Mouse (Mus musculus) heart, postnatal 14 days (tissue): ENCODE measurements around the gene Hibadh. TPM values are rescaled to one million over a fixed set of nuclear protein-coding genes. Genes with fewer than 3 reads are reported as not detected.
"Not testable (repeated sequence)": the region's sequence is repeated elsewhere in the genome, so short reads cannot be mapped to it uniquely, and the experiment has no call there.

ENCODE experiments used
- DNase-seq, 2 experiments: peaks; one replicate each; pipeline ENCODE4 v3.0.0; 2021 to 2022
- intact Hi-C: fragments of 180-260 bp; cut with DNase I; formaldehyde crosslinking; loops from one replicate; pipeline ENCODE4 v1.15.1; 2025
- long read RNA-seq, 2 experiments: library from polyadenylated mRNA; stranded (forward); transcript quantifications; one replicate each; pipeline ENCODE4 v2.0.0; 2021
- total RNA-seq, 2 experiments: library from RNA; stranded (reverse); gene quantifications; 2 replicates each; pipeline ENCODE4 v1.2.3; 2021

The Hibadh gene
- 100 to 1,000 TPM; 188 to 192 TPM for total RNA-seq
- long read RNA-seq, experiment 1, transcript Hibadh-201 (8 exons, 1,825 nt), result major isoform, 404 of 425 reads
- long read RNA-seq, experiment 1, partial matches to known transcripts, result 11 of 425 reads
- long read RNA-seq, experiment 1, other reads (novel, unspliced or antisense), result 10 of 425 reads
- long read RNA-seq, experiment 2, transcript Hibadh-201 (8 exons, 1,825 nt), result major isoform, 282 of 298 reads
- long read RNA-seq, experiment 2, partial matches to known transcripts, result 4 of 298 reads
- long read RNA-seq, experiment 2, other reads (novel, unspliced or antisense), result 12 of 298 reads

DNA sequence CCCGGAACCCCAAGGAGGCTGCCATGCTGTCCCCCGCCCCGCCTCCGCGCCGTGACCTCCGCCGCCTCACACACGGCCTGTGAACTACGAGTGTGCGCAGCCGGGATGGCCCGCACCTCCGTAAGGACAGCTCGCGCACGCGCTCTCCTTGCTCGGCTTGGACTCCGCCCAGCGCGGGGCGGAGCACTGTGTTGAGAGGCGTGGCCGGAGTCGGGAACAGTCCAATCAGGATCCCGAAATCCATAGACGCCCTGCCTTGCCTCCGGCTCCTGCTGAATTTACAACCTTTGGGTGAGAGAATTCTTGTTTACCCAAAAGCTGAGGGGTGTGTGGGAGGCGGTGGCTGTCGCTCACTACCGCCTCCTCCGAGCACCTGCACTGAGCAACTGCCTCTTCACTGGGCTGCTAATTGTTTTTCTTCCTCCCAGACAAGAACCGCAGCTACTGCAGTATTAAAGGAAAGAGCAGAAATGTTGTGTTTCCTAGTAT, at the start of gene Hibadh:
Gene Hibadh (minus strand): TSS at position 166 of the 489 bp plus-strand sequence.
- peak; percentile 99 to 100 for DNase-seq
- intact Hi-C loops, result loop anchor here (2.0 kb wide), 1 partner anchor 73 kb away; the partner anchor contains the start of gene Tax1bp1

GRCm38 (mm10) chr6:52686901-52687500, 46.8 kb upstream of the Hibadh start:
- DNase-seq, result no peak
- intact Hi-C loops, result no loop called here

- intact Hi-C loops, result no loop called here
These were observed 42.4 kb upstream of the Hibadh start for GRCm38 (mm10) chr6:52682607-52683006.

DNA sequence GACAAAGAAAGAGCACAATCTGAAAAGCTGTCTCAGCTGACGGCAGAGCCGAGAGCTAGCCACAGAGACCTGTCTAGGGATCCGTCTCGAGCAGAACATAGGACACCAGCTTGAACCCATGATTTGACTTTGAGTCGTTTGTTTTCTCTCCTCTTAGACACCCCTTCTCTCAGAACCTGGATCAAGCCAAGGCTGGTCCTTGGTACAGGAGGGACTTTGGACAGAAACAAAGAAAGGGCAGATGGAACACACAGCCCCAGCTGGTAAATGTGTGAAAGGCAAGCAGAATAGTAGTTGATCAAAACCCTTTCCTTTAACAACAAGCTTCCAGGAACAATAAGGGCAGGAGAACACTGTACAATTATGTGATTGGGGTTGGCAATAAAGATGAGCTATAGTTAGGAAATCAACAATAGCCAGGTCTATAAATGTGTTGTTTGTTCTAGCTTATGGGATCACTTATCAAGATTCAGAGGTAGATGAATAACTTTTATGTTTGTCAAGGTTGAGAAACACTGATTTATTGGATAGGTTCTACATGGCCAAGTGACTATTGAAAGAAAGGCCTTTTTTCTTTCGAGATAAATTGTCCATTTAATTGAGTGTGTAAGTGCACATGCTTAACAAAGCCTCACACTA, 41.8 kb upstream of the Hibadh start:
- no peak for DNase-seq
- intact Hi-C loops, result no loop called here

More at GRCm38 (mm10) chr6:52682607-52683006, 42.4 kb upstream of the Hibadh start:
- DNase-seq, result no peak

- intact Hi-C loops, result no loop called here
- no peak for DNase-seq
These were observed 40.4 kb upstream of the Hibadh start for GRCm38 (mm10) chr6:52680458-52681032.

GRCm38 (mm10) chr6:52679565-52679964, 39.4 kb upstream of the Hibadh start:
- DNase-seq, result no peak
- intact Hi-C loops, result no loop called here

- intact Hi-C loops, result not testable (repeated sequence)
These were observed 37.3 kb upstream of the Hibadh start for GRCm38 (mm10) chr6:52677534-52677933.

GRCm38 (mm10) chr6:52675222-52675921, 35.2 kb upstream of the Hibadh start:
- intact Hi-C loops, result no loop called here
- peak; percentile 23 to 53 for DNase-seq

More at GRCm38 (mm10) chr6:52677534-52677933, 37.3 kb upstream of the Hibadh start:
- not testable (repeated sequence) for DNase-seq

DNA sequence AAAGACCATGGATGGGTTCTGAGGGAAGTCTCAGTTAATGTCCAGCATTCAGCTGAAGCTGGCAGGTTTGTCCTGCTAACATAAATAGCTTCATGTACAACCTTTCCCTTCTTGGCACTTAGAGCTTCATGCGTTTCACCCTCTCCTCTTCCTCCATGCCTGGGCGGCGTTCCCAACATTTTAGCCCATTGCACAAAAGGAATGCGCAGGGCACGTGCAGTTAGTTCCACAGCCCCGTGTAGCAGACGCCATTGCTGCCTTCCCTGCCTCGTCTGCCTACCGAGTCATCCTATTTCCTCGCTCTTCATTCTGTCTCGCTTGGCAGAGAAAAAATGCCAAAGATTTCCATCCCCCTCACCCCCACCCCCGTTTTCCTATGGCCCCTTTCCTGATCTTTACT, 34.4 kb upstream of the Hibadh start:
- no peak for DNase-seq
- intact Hi-C loops, result no loop called here

GRCm38 (mm10) chr6:52673706-52674105, 33.5 kb upstream of the Hibadh start:
- DNase-seq, result no peak
- intact Hi-C loops, result no loop called here

GRCm38 (mm10) chr6:52672539-52672938, 32.4 kb upstream of the Hibadh start:
- DNase-seq, result no peak
- intact Hi-C loops, result no loop called here

DNA sequence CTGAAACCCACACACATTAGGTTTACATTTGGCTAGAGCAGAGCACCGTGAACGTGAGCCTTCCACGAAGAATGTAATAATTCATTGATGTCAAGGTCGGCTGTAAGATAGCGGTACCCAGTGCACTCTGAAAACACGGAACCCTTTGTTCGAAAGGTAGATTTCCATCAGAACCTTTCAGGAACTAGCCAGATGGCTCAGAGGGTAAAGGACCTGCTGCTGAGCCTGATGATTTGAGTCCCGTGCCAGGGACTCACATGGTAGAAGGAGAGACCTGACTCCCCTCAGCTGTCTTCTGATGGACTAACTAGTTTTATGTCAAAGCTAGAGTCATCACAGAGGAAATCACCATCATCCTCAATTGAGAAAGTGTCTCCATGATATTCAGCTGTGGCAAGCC, 31.6 kb upstream of the Hibadh start:
- no peak for DNase-seq
- intact Hi-C loops, result no loop called here

DNA sequence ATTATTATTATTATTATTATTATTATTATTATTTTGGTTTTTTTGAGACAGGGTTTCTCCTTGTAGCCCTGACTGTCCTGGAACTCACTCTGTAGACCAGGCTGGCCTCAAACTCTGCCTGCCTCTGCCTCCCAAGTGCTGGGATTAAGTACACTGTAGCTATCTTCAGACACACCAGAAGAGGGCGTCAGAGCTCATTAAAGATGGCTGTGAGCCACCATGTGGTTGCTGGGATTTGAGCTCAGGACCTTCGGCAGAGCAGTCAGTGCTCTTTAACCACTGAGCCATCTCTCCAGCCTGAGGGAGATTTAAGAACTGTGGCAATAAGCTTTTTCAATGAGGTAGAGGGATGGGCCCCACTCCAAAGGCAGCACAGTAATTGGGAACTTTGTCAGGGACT, 29.7 kb upstream of the Hibadh start:
- DNase-seq, intact Hi-C loops: not testable (repeated sequence)

- intact Hi-C loops, result no loop called here
- no peak for DNase-seq
These were observed 27.5 kb upstream of the Hibadh start for GRCm38 (mm10) chr6:52667641-52668040.

DNA sequence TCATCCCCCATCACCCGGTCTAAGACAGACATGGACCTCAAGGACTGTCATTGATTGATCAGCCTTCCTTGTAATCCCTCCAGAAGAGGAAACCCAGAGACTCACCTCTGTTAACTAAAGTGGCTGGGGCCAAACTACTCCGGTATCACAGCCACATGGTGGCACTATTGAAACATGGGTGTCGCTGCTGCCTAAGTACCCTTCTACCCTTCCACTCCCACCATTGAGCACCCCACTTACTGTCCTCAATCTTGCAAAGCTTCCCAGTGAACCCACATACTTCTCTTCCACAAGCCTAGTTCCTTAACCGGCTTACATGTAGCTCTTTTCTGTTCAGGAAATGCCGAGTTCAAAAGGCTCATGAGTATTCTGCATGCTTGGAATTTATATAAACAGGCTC, 22.8 kb upstream of the Hibadh start:
- intact Hi-C loops, result loop anchor here (2.0 to 5.0 kb wide), 3 partner anchors 62 to 254 kb away; no protein-coding TSS in a partner anchor
- DNase-seq, result no peak

- DNase-seq, result no peak
- intact Hi-C loops, result no loop called here
These were observed 15.1 kb upstream of the Hibadh start for GRCm38 (mm10) chr6:52655266-52655665.

- DNase-seq, result no peak
- intact Hi-C loops, result no loop called here
These were observed 8.6 kb upstream of the Hibadh start for GRCm38 (mm10) chr6:52648806-52649205.

DNA sequence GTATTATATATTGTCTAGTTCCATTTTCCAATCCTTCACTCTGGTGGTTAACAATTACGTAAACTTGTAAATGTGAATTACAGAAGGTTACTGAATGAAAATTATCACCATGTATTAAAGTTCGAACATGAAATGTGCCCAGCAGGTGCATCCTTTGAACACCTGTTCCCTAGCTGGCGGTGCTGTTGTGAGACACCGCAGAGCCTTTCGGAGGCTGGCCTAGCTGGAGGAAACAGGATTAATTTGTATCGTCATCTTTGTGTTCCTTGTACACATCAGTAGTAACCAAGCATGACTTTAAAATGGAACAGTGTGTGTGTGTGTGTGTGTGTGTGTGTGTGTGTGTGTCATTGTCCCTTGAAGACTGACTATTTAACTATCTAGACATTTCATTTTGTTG, 7.8 kb upstream of the Hibadh start:
- intact Hi-C loops, result no loop called here
- no peak for DNase-seq

GRCm38 (mm10) chr6:52645926-52646325, 5.7 kb upstream of the Hibadh start:
- no peak for DNase-seq
- intact Hi-C loops, result no loop called here

DNA sequence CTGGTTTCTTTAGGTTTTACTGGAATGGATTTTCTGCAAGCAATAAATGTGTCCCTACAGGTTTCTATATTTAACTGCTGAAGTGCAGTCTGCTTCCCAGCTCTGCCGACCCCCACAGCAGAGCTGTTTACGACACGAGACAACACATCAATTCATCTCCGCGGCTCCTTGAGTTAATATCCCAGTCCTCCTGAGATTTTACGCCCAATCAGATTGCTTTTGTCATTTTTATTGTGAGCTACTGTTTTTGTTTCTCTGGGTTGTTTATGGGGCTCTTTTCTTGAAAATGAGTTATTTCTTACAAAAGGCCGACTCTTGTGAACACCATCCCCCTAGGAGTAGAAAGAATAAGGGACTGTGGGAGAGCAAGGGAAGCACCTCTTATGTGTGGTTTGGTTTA, 2.0 kb upstream of the Hibadh start:
- DNase-seq, result no peak
- intact Hi-C loops, result no loop called here
